Mouse (Mus musculus) fibroblast of lung, adult 2 months (primary cell): ENCODE measurements around the gene Dhx34.

Experiments
- DNase-seq: peaks from one replicate; pipeline ENCODE4 v3.0.0-alpha.2; 2011; ENCODE audit warnings: low read depth

Gene Dhx34

GRCm38 (mm10) chr7:16210862-16211365 lies 10.9 kb downstream of the Dhx34 start:
- no peak for DNase-seq

- DNase-seq: no peak
Measured at GRCm38 (mm10) chr7:16208781-16209665, 12.8 kb downstream of the Dhx34 start.

- peak; percentile 60 for DNase-seq
Measured at GRCm38 (mm10) chr7:16207496-16207895, 14.3 kb downstream of the Dhx34 start.

DNA sequence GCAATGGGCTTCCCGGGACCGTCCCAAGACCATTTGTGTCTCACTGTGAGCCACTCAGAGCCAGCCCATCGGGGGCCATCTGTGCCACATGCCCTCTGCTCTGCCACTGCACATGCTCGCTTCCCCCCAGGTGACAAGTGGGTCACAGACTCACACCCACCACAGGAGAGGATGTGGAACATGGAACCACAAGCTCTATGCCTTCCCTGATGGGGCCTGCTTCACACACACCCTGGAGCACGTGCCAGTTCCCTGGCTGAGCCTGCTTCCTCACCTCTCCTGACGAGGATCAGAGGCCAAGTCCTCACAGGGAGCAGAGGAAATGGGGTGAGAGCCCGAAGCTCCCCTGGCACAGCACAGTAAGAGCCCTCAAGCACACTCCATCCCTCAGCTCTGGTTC lies 14.8 kb downstream of the Dhx34 start:
- no peak for DNase-seq

DNA sequence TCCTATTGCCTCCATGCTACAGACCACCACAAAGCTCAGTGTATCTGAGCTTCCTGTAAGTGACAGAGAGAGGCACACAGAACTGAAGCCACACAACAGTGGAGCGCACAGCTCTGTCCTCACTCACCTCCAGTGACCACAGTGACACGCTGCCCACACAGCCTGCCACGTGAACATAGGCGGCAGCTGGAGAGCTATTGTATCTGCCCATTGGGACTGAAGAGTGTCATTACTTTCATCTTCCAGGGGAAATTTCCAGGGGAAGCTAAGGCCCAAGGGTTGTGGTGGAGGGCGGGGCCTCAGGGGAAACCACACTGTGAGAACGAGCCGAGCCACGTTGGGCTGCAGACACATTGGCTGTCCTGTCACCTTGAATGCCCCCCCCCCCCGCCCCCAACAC lies 17.0 kb downstream of the Dhx34 start:
- no peak for DNase-seq

- no peak for DNase-seq
Measured at GRCm38 (mm10) chr7:16203505-16203903, 18.3 kb downstream of the Dhx34 start.

- DNase-seq: no peak
Measured at GRCm38 (mm10) chr7:16202756-16203504, 18.9 kb downstream of the Dhx34 start.

DNA sequence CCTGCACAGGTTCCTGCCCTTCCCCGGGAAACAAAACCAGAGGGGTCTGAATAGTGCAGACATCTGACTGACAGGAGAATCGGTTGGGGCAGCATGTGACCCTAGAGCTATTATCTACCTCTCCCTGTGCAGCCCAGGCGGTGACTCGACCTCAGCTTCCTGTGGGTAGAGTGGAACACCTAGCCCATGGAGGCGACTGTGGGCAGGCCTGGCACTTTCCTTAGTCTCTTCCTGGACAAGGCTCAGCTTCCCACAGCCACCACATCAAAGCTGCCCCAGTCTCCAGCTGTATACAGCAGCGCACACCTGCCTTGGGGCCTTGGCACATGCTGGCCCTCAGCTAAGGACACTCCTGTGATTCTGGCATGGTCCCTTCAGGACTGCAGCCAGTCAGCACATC lies 20.7 kb downstream of the Dhx34 start:
- no peak for DNase-seq

DNA sequence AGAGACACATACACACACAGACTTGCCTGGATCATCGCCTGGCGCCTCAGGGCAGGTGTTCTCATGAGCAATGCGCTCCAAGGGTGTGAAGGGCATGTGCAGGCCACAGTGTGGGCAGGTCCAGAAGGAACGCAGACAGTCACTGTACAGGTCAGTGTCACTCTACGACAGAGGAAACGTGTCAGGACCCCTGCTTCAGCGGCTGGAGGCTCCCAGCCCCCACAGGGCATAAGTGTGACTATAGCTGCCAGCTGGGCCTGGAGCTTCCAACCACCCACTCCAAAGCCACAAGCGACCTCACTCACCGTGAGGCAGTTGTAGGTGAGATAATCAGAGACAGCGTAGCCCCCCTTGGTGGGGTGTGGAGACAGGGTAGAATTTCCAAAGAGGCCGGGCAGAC lies 23.3 kb downstream of the Dhx34 start:
- no peak for DNase-seq

- DNase-seq: no peak
Measured at GRCm38 (mm10) chr7:16197166-16197565, 24.7 kb downstream of the Dhx34 start.

- no peak for DNase-seq
Measured at GRCm38 (mm10) chr7:16196616-16197015, 25.2 kb downstream of the Dhx34 start.

GRCm38 (mm10) chr7:16193702-16194101 lies 28.1 kb downstream of the Dhx34 start:
- no peak for DNase-seq

- DNase-seq: no peak
Measured at GRCm38 (mm10) chr7:16192315-16192714, 29.5 kb downstream of the Dhx34 start.

GRCm38 (mm10) chr7:16187494-16187893 lies 34.3 kb downstream of the Dhx34 start:
- no peak for DNase-seq

DNA sequence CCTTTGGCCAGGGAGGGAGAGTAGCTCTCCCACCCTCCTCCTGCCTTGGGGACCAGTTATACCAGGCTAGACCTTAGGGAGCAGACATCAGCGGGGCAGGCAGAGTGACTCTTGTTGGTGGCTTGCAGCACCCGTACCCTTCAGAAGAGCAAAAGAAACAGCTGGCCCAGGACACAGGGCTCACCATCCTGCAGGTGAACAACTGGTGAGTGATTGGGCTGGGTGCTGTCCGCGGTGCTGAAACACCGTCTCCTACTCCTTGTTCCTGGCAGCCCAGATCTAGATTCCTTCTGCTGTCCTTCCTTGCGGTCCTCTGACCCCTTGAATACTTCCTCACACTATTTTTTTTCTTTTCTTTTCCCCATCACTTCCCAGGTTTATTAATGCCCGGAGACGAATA lies 38.2 kb downstream of the Dhx34 start:
- DNase-seq: no peak

DNA sequence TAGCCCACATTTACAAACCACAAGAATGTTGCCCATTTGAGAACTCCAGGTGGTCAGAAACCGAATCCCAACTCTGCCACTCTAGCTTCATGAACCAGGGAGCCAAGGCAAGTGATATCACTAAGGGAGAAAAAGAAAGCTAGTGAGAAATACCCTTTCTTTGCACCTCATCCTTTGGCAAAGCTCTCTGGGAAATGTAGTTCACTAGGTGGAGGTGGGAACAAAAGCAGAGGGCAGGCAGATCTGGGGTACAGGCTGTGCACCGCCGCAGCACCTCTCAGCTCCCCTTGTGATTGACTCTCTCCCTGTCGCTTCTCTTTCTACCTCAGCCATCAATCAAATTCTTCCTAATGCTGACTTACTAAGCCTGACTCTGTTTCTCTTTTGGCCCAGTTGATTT lies 43.7 kb downstream of the Dhx34 start:
- no peak for DNase-seq

GRCm38 (mm10) chr7:16175542-16175931 lies 46.3 kb downstream of the Dhx34 start:
- no peak for DNase-seq

GRCm38 (mm10) chr7:16174597-16175541 lies 47.0 kb downstream of the Dhx34 start, which contains the start of gene Meis3:
Gene Meis3 (plus strand): TSS chr7:16175090.
- DNase-seq: no peak

DNA sequence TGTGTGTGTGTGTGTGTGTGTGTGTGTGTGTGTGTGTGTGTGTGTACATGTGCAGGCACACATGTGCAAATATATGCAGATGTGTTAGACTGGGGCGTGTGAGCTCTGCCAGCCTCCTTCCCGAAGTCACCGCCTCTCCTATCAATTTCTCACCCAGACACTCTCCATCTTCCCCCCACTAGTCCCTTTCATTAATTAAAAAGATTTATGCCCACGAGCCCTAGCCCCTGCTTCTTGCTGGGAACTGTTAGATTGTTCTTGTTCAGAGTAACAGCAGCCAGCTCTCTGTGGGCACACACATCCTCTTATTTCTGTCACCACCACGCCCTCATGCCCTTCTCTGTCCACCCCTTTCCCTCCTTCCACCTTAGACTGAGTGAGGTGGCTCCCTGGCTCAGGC lies 48.7 kb downstream of the Dhx34 start:
- no peak for DNase-seq

- DNase-seq: no peak
Measured at GRCm38 (mm10) chr7:16172586-16173140, 49.2 kb downstream of the Dhx34 start.

GRCm38 (mm10) chr7:16172141-16172581 lies 49.7 kb downstream of the Dhx34 start:
- no peak for DNase-seq
